Mouse (Mus musculus) cortical plate, adult 2 months (tissue): ENCODE measurements around the gene Kyat1. TPM values are rescaled to one million over a fixed set of nuclear protein-coding genes. Genes with fewer than 3 reads are reported as not detected.

Experiments
- H3K27ac ChIP-seq: fragments of 200-500 bp; 2 replicates; pipeline ENCODE4 v1.5.1; 2012; ENCODE audit warnings: low read length, control low read depth, inconsistent platforms; ENCODE audit not compliant: insufficient read depth
- H3K4me1 ChIP-seq: fragments of 200-500 bp; 2 replicates; pipeline ENCODE4 v1.6.1; 2011; ENCODE audit warnings: low read length; ENCODE audit not compliant: control insufficient read depth, insufficient read depth
- H3K4me3 ChIP-seq: fragments of 200-500 bp; 2 replicates; pipeline ENCODE4 v1.5.1; 2011; ENCODE audit warnings: mild to moderate bottlenecking, low read length, control low read depth; ENCODE audit not compliant: insufficient read depth
- CTCF ChIP-seq: fragments of 200-500 bp; IDR thresholded peaks from 2 replicates; pipeline ENCODE4 v1.5.1; 2011; ENCODE audit warnings: mild to moderate bottlenecking, control low read depth, low read length; ENCODE audit not compliant: insufficient read depth; ENCODE audit errors: extremely low read depth
- POLR2A ChIP-seq: fragments of 200-500 bp; IDR thresholded peaks from 2 replicates; pipeline ENCODE4 v1.6.1; 2011; ENCODE audit warnings: mild to moderate bottlenecking, low read length, control low read depth; ENCODE audit not compliant: insufficient read depth; ENCODE audit errors: extremely low read depth
- polyA plus RNA-seq: library from polyadenylated mRNA; depleted of rRNA; stranded (reverse); fragments of >200 nt; gene quantifications from 2 replicates; pipeline ENCODE4 v1.2.3, GENCODE M21; 2012; rRNA removed

Gene Kyat1
- polyA plus RNA-seq: 21.5 and 22.4 TPM in 2 replicates

DNA sequence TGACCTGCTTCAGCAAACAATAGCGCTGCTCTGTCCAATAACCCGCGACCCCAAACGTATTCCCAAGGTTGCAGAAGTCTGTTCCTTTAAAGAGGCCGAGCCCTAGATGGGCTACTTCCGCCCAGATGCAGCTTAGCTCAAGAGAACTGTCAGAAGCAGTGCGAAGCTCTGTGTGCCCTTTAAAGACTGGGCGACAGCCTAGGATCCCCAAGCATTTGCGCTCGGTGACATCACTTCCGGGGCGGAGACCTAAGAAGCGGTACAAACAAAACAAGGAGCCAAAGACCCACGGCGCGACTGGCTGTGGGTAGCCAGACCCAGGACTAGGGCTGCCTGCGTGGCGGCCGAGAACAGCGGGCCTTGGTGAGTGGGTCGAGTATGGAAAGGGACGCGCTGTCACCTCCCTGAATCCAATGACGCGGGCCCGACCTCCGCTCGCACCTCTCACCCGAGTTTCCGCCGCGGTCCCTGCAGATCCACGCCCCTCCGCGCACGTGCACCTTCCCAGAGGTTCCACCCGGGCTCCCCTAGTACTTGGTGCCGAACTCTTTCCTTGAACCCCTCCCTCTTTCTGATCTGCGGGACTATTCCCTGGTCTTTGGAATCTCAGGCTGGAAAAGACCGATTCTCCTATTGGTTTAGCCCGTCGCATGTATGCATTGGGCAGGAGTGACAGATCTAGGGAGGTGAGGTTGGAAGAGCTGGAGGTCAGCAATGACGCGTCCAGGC lies at the start of gene Kyat1:
Kyat1 (minus strand) TSS at position 219 of the 729 bp plus-strand sequence.
- Histone ChIP-seq H3K27ac (0 out of 2 replicates have a peak within 1 kb of the TSS, but pooled peaks have one; percentile 5), H3K4me3 (peak within 1 kb of the TSS; percentile 63), H3K4me1 (no peaks in the 10 kb centered on the region)
- TF ChIP-seq CTCF: no peak
- TF ChIP-seq POLR2A: peak; percentile 96

DNA sequence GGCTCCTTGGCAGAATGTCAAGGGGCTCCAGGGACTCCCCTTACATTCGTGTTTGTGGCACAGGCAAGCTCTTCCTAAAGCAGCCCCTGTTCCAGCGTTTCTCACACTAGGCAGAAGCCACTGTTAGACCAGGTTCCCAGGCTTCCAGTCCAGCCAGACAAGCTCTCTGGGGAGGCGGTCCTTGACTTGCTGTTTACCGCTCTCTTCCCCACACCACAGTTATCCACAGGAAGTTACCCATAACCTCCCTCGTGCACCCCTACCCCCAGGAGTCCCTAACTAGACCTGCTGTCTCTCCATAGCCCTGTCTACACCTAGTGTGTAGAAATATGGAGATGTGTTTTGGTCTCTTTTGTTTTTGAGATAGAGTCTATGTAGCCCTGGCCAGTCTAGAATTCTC lies 48.2 kb upstream of the Kyat1 start:
- TF ChIP-seq POLR2A: no peak
- no peak for TF ChIP-seq CTCF
- Histone ChIP-seq H3K4me1 (peaks cover 11% of the 10 kb centered on the region), H3K27ac (no peak overlapping the region), H3K4me3 (no peak overlapping the region)

DNA sequence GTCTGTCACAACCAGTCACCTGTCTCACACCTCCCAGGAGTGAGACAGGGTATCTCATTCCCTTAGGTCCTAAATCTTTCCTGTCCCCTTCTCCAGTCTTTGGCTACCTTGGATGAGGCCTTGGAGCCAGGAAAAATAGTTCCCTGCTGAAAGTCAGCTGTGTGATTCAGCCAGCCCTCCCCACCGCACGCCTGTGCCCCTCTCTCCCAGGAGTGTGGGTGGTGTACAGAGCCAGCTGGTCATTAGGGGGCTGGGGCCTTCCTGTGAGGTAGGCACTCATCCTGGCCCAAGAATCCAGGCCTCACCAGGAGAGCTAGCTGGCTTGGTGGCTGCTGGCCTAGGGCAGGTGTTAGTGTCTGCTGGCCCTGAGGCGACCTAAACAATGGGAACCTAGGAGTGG lies 46.9 kb upstream of the Kyat1 start:
- TF ChIP-seq POLR2A (no peak), CTCF (no peak)
- Histone ChIP-seq H3K4me1 (peaks cover 7% of the 10 kb centered on the region), H3K4me3 (no peak overlapping the region), H3K27ac (no peak overlapping the region)

DNA sequence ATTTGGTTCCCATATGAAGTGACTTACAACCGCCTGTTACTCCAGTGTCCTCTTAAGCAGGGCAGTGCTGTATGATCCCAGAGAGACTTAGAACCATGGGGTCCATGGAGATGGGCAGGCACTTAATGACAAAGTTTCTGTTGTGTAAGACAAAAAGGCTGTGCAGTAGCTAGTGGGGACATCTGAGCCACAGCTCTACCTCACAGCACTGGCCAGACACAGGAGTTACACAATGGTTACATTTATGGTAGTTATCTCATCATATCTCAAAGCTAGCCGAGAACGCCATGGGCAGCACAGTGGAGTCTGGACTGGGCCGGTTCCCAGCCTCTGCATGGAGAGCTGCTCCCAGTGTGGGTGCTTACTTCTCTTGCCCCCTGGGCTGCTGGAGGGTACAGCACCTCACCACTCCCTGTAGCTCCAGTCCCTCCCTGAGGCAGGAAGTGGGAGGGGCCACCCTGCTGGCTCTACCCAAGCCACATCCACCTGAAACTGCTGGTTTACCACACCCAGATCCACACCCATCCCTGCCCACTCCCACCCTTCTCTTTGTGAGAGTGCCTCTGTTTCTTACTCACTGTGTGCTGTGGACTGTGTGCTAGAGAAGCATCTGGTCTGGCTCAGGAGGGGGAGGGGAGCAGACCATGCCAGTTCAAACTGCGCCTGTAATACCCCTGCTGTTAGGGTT lies 45.9 kb upstream of the Kyat1 start:
- TF ChIP-seq CTCF (no peak), POLR2A (no peak)
- H3K27ac ChIP-seq: no peak overlapping the region
- no peak overlapping the region for H3K4me3 ChIP-seq
- H3K4me1 ChIP-seq: peaks cover 10% of the 10 kb centered on the region

DNA sequence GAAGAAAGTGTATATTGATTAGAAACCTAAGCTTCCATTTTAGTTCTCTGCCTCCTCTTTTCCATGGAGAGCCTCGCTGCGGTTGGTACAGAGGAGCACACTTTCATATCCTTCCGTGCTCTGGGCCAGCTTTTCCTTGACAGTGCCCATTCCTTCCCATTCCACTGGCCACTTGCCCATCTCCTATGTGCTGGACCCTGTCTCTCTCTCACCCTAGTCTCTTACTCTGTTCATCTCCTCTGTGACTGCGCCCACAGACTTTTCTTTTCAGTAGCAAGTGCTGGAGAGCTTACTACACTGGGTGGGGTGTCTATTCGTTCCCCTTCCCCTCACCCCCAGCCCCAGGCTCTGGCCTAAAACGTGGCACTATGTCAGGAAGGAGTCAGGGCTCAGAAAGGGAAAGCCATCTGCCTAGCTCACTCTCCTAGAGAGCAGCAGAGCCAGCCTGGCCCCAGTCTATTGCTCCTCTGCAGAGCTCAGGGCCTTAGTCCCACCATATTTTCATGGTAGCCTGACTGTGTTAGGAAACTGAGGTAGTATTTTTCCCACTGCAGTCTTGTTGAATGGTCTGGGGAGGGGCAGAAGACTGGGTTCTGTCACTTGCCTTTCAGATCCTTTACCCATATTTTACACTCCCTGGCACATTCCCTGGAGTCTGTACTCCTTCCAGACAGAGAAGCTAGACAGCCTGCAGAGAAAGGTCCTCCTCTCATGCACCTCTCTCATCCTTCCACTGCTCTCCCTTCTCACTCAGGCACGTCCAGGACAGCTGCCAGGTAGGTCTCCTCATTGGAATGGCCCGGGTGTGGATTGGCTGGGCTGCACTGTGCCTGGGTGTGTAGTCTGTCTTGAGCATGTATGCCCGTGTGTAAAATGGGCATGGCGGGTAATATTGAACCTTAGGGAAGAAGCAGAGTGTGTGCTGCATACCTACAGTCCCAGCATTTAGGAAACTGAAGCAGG lies 44.8 kb upstream of the Kyat1 start:
- H3K4me1 ChIP-seq: peaks cover 10% of the 10 kb centered on the region
- no peak for TF ChIP-seq CTCF
- TF ChIP-seq POLR2A: no peak
- H3K4me3 ChIP-seq: no peak overlapping the region
- no peak overlapping the region for H3K27ac ChIP-seq

DNA sequence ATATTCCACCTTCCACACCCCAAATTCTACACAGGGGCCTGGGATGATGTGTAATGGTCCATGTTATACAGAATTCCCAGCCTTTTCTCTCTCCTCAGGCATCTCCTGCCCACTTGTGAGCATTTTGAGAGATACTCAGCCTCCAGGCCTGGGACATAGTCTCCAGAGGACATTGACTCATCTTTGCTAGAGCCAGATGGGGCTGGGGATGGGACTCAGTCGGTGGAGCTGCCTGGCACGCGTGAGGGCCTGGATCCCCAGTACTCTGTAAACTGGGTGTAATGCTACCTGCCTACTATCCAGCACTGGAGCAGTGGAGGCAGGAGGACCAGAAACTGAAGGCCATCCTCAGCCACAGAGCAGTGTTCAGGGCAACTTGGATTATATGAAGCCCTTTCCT lies 43.5 kb upstream of the Kyat1 start:
- H3K4me1 ChIP-seq: peaks cover 10% of the 10 kb centered on the region
- TF ChIP-seq CTCF (no peak), POLR2A (no peak)
- H3K4me3 ChIP-seq: no peak overlapping the region
- H3K27ac ChIP-seq: no peak overlapping the region

DNA sequence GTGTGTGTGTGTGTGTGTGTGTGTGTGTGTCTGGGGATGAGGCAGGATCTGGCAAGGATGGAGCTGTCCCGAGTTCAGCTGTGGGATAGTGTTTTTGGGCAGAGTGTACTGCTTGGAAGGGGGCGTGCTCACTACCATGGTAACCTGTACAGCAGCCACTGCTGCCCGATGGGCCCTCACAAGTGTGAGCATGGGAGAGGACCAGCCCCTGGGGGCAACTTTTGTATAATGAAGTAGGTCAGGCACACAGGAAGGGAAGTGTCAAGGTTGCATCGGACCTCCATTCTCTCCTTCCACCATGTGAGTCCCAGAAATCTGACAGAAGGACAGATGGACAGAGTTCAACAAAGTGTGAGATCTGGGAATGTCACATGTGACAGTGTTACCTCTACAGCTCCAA lies 42.0 kb upstream of the Kyat1 start:
- Histone ChIP-seq H3K4me3 (no peak overlapping the region), H3K27ac (no peak overlapping the region), H3K4me1 (peaks cover 10% of the 10 kb centered on the region)
- TF ChIP-seq POLR2A (no peak), CTCF (no peak)

DNA sequence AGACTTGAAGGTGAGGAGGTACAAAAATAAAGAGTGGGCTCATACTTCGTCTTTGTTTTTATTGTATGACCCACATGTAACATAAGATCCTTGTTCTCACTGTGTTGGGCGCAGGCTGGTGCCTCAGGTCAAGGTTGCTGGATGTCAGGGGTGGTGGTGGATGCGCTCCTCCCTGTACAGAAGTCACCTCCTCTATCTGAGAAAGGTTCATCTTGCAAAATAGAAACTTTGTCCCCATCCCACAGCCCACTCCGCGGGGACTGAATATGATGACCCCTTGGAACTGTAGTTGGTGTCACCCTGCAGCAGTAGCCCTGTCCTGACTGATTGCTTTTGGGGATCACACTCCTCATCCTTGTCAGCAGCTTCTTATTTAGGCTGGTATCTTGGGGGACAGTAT lies 41.4 kb upstream of the Kyat1 start:
- Histone ChIP-seq H3K4me1 (peaks cover 6% of the 10 kb centered on the region), H3K27ac (no peak overlapping the region), H3K4me3 (no peak overlapping the region)
- TF ChIP-seq CTCF (no peak), POLR2A (no peak)

DNA sequence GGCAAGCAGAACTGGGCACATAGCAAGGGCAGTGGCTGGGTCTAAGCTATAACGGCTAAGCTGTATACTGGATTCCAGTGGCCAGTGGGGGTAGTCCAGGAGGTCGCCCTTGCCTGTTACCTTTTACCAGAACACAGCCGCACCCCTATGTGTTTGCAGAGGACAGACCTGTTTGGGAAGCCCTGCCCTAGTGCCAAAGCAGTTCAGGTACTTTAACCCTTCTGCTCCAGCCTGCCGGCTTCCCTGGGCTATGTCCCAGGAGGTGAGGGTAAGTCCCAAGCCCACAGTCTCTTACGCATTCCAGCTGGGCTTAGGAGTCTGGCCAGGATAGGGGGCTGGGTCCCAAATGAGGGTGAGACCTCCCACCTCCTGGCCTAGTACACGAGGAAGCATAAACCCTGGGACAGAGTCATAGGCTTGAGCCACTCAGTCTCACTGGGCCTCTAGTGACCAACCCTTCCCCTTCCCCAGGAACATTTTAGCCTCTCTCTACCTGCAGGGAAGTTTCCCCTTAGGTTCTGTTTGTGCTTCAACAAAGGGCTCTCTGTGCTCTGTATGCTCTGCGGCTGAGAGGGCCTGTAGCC lies 39.0 kb upstream of the Kyat1 start:
- no peak overlapping the region for H3K27ac ChIP-seq
- no peak overlapping the region for H3K4me3 ChIP-seq
- peaks cover 6% of the 10 kb centered on the region for H3K4me1 ChIP-seq
- TF ChIP-seq CTCF: no peak
- TF ChIP-seq POLR2A: no peak
